Mouse (Mus musculus): Measurements from ENCODE around the gene Rmdn3. TPM values are rescaled to one million over a fixed set of nuclear protein-coding genes. Genes with fewer than 3 reads are reported as not detected.

Gene Rmdn3
- polyA plus RNA-seq, 1 experiment from 2014 or later = 28.4 TPM

GRCm38 (mm10) chr2:119171574-119171973 lies 14.7 kb upstream of the Rmdn3 start:
- no peak for TF ChIP-seq EP300 (IDR thresholded peaks at IDR 0.05)
- TF ChIP-seq CTCF (IDR thresholded peaks at IDR 0.05) = no peak
- H3K4me1 ChIP-seq (ENCODE audit: insufficient read depth, low read depth, low read length) = peaks cover 11% of the 10 kb centered on the region; the same call in 1 of the 2 replicates
- peak; percentile 6; the same call in 1 of the 2 replicates for ATAC-seq
- H3K4me2 ChIP-seq (replicated peaks; ENCODE audit: low read depth, low read length) = no peak overlapping the region
- H3K27ac ChIP-seq (ENCODE audit: low read length) = no peak overlapping the region
- WGBS = 51% methylated on average over 8 of the region's 8 CpGs
- no peak overlapping the region for H3K4me3 ChIP-seq (ENCODE audit: low read depth, low read length)
- DNase-seq (ENCODE audit: low spot score) = peak; percentile 49
- H3K9ac ChIP-seq (replicated peaks; ENCODE audit: low read depth) = no peak overlapping the region
- H3K9me3 ChIP-seq (ENCODE audit: low read length) = no peaks in the 10 kb centered on the region
- no peaks in the 10 kb centered on the region for H3K36me3 ChIP-seq (ENCODE audit: insufficient read depth, low read length)
- 0 out of 2 replicates have a peak, but pooled peaks cover 5% of the 10 kb centered on the region for H3K27me3 ChIP-seq (replicated peaks; ENCODE audit: insufficient read depth, low read length)

GRCm38 (mm10) chr2:119170282-119170681 lies 13.4 kb upstream of the Rmdn3 start:
- no peak for ATAC-seq
- no peak for TF ChIP-seq CTCF (IDR thresholded peaks at IDR 0.05)
- TF ChIP-seq EP300 (IDR thresholded peaks at IDR 0.05) = no peak
- DNase-seq (ENCODE audit: low spot score) = no peak
- Histone ChIP-seq H3K4me2 (replicated peaks; ENCODE audit: low read depth, low read length) (no peak overlapping the region), H3K36me3 (ENCODE audit: insufficient read depth, low read length) (no peaks in the 10 kb centered on the region), H3K27me3 (replicated peaks; ENCODE audit: insufficient read depth, low read length) (0 out of 2 replicates have a peak, but pooled peaks cover 5% of the 10 kb centered on the region), H3K9ac (replicated peaks; ENCODE audit: low read depth) (no peak overlapping the region), H3K4me1 (ENCODE audit: insufficient read depth, low read depth, low read length) (peaks cover 11% of the 10 kb centered on the region; the same call in 1 of the 2 replicates), H3K9me3 (ENCODE audit: low read length) (no peaks in the 10 kb centered on the region), H3K4me3 (ENCODE audit: low read depth, low read length) (no peak overlapping the region), H3K27ac (ENCODE audit: low read length) (no peak overlapping the region)
- 87% methylated on average over 2 of the region's 2 CpGs for WGBS

- peaks cover 11% of the 10 kb centered on the region; the same call in 1 of the 2 replicates for H3K4me1 ChIP-seq (ENCODE audit: insufficient read depth, low read depth, low read length)
- 2% methylated on average over 25 of the region's 26 CpGs for WGBS
- no peaks in the 10 kb centered on the region for H3K9me3 ChIP-seq (ENCODE audit: low read length)
- DNase-seq (ENCODE audit: low spot score) (no peak), ATAC-seq (no peak; the same call in 1 of the 2 replicates)
- H3K4me3 ChIP-seq (ENCODE audit: low read depth, low read length) = peak overlapping the region; percentile 46
- H3K27me3 ChIP-seq (replicated peaks; ENCODE audit: insufficient read depth, low read length) = 0 out of 2 replicates have a peak, but pooled peaks cover 5% of the 10 kb centered on the region
- TF ChIP-seq CTCF (IDR thresholded peaks at IDR 0.05) = no peak
- no peak for TF ChIP-seq EP300 (IDR thresholded peaks at IDR 0.05)
- no peaks in the 10 kb centered on the region for H3K36me3 ChIP-seq (ENCODE audit: insufficient read depth, low read length)
- H3K27ac ChIP-seq (ENCODE audit: low read length) = no peak overlapping the region
- H3K9ac ChIP-seq (replicated peaks; ENCODE audit: low read depth) = peak overlapping the region; percentile 36
- peak overlapping the region; percentile 84 for H3K4me2 ChIP-seq (replicated peaks; ENCODE audit: low read depth, low read length)
Measured at GRCm38 (mm10) chr2:119167866-119168256, 11.0 kb upstream of the Rmdn3 start.

- Histone ChIP-seq H3K27me3 (replicated peaks; ENCODE audit: insufficient read depth, low read length) (0 out of 2 replicates have a peak, but pooled peaks cover 5% of the 10 kb centered on the region), H3K4me1 (ENCODE audit: insufficient read depth, low read depth, low read length) (peaks cover 11% of the 10 kb centered on the region; the same call in 1 of the 2 replicates), H3K36me3 (ENCODE audit: insufficient read depth, low read length) (no peaks in the 10 kb centered on the region), H3K27ac (ENCODE audit: low read length) (no peak within 1 kb of the TSS), H3K9me3 (ENCODE audit: low read length) (no peaks in the 10 kb centered on the region), H3K9ac (replicated peaks; ENCODE audit: low read depth) (peak within 1 kb of the TSS; percentile 36), H3K4me2 (replicated peaks; ENCODE audit: low read depth, low read length) (peak within 1 kb of the TSS; percentile 84), H3K4me3 (ENCODE audit: low read depth, low read length) (peak within 1 kb of the TSS; percentile 46)
- DNase-seq (ENCODE audit: low spot score) (peak; percentile 83), ATAC-seq (peak; percentile 89)
- under 1% methylated on average over 56 of the region's 60 CpGs for WGBS
- TF ChIP-seq EP300 (IDR thresholded peaks at IDR 0.05) (no peak), CTCF (IDR thresholded peaks at IDR 0.05) (peak; percentile 54)
Measured at GRCm38 (mm10) chr2:119166901-119167865, 10.3 kb upstream of the Rmdn3 start, which contains the start of gene Gchfr. Gchfr (plus strand) TSS chr2:119167773.

GRCm38 (mm10) chr2:119165401-119165800 lies 8.6 kb upstream of the Rmdn3 start:
- Histone ChIP-seq H3K9me3 (ENCODE audit: low read length) (no peaks in the 10 kb centered on the region), H3K36me3 (ENCODE audit: insufficient read depth, low read length) (no peaks in the 10 kb centered on the region), H3K4me1 (ENCODE audit: insufficient read depth, low read depth, low read length) (peaks cover 11% of the 10 kb centered on the region; the same call in 1 of the 2 replicates), H3K27ac (ENCODE audit: low read length) (no peak overlapping the region), H3K4me2 (replicated peaks; ENCODE audit: low read depth, low read length) (no peak overlapping the region), H3K4me3 (ENCODE audit: low read depth, low read length) (no peak overlapping the region), H3K27me3 (replicated peaks; ENCODE audit: insufficient read depth, low read length) (0 out of 2 replicates have a peak, but pooled peaks cover 5% of the 10 kb centered on the region), H3K9ac (replicated peaks; ENCODE audit: low read depth) (no peak overlapping the region)
- ATAC-seq (no peak), DNase-seq (ENCODE audit: low spot score) (no peak)
- TF ChIP-seq EP300 (IDR thresholded peaks at IDR 0.05) (no peak), CTCF (IDR thresholded peaks at IDR 0.05) (no peak)

- H3K27me3 ChIP-seq (replicated peaks; ENCODE audit: insufficient read depth, low read length) = 0 out of 2 replicates have a peak, but pooled peaks cover 5% of the 10 kb centered on the region
- H3K4me2 ChIP-seq (replicated peaks; ENCODE audit: low read depth, low read length) = no peak overlapping the region
- DNase-seq (ENCODE audit: low spot score) (no peak), ATAC-seq (no peak)
- TF ChIP-seq CTCF (IDR thresholded peaks at IDR 0.05) (no peak), EP300 (IDR thresholded peaks at IDR 0.05) (no peak)
- no peaks in the 10 kb centered on the region for H3K36me3 ChIP-seq (ENCODE audit: insufficient read depth, low read length)
- no peak overlapping the region for H3K27ac ChIP-seq (ENCODE audit: low read length)
- H3K9me3 ChIP-seq (ENCODE audit: low read length) = no peaks in the 10 kb centered on the region
- no peak overlapping the region for H3K4me3 ChIP-seq (ENCODE audit: low read depth, low read length)
- H3K4me1 ChIP-seq (ENCODE audit: insufficient read depth, low read depth, low read length) = peaks cover 11% of the 10 kb centered on the region; the same call in 1 of the 2 replicates
- 78% methylated on average over 4 of the region's 4 CpGs for WGBS
- H3K9ac ChIP-seq (replicated peaks; ENCODE audit: low read depth) = no peak overlapping the region
Measured at GRCm38 (mm10) chr2:119163999-119164398, 7.2 kb upstream of the Rmdn3 start.
